In genomic region chr8:89571816-89572215, GRCm38 (mm10) we compare ENCODE assay signal across 8 mouse cellular contexts.
DNase-seq lines count a peak whose midpoint lies in the region.

No protein-coding gene starts in this region.

- DNase-seq in WW6 (ENCODE audit: low read depth, low spot score), result peak; percentile 50
- DNase-seq in cerebellum, adult 9-11 months, result peak; percentile 21
- DNase-seq in frontal cortex, postnatal 14 days (ENCODE audit: low spot score in 2 of 2), result peak; percentile 68 to 80
- DNase-seq in induced T-regulatory cell, adult 2 months (ENCODE audit: low read depth), result peak; percentile 6
- DNase-seq in left cerebral cortex, adult 18-20 months (ENCODE audit: low spot score in 2 of 2), result peak; percentile 76 to 84
- DNase-seq in lung, postnatal 4 days, result peak; percentile 73 to 75
- peak; percentile 55 to 57 for DNase-seq in right cerebral cortex, postnatal 36 days (ENCODE audit: low spot score in 2 of 2)
- no peak for DNase-seq in T-cell, adult 2 months (ENCODE audit: low spot score)
